In the genomic region with DNA sequence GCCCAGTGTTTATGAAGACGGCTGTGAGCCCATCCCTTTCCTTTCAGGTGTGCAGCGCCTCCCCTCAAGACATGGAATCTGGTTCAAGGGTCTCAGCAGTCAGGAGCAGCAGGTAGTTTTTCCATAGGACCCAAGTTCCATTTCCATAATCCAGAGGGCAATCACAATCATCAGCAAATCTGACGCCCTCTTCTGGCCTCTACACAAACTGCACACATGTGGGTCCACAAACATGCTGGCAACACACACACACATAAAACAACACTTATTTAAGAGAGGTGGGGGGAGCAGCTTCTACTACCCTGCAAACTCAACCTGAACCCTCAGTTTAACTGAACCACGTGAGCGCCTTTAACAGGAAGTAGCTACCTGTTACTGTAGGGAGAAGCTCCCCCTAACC, we compare ENCODE assay signal across 27 mouse cellular contexts. TPM values are rescaled to one million over a fixed set of nuclear protein-coding genes. Genes with fewer than 3 reads are reported as not detected.
DNase-seq lines count a peak whose midpoint lies in the region; ATAC-seq and TF ChIP-seq lines count a peak whose summit lies in the region.
"Had no signal": no experiment of that assay in that cellular context is flagged by ENCODE, and none has a peak within 500 bp of the region (broad histone marks: within the 10 kb centered on the region; RNA-seq: fewer than 3 reads in every experiment).

No protein-coding gene starts in this region.

- H3K9me3 ChIP-seq in liver, embryonic 14.5 days (ENCODE audit: control insufficient read depth, low read length), result no peaks in the 10 kb centered on the region
- H3K9me3 ChIP-seq in liver, embryonic 12.5 days (replicated peaks), result no peaks in the 10 kb centered on the region
- H3K9me3 ChIP-seq in E14TG2a.4 (ENCODE audit: low read length), result no peaks in the 10 kb centered on the region
- H3K9me3 ChIP-seq: embryonic facial prominence, embryonic 12.5 days; heart, embryonic 10.5 days; heart, embryonic 15.5 days; limb, embryonic 10.5 days; limb, embryonic 15.5 days; liver, embryonic 15.5 days; midbrain, embryonic 15.5 days; neural tube, embryonic 12.5 days had no signal

- H3K27me3 ChIP-seq in liver, embryonic 14.5 days (ENCODE audit: control insufficient read depth, insufficient read depth, low read length), result no peaks in the 10 kb centered on the region
- no peaks in the 10 kb centered on the region for H3K27me3 ChIP-seq in liver, embryonic 12.5 days (replicated peaks)
- H3K27me3 ChIP-seq in E14TG2a.4 (ENCODE audit: insufficient read depth, low read length), result no peaks in the 10 kb centered on the region
- H3K27me3 ChIP-seq: embryonic facial prominence, embryonic 12.5 days; heart, embryonic 15.5 days; limb, embryonic 15.5 days; liver, embryonic 15.5 days; midbrain, embryonic 15.5 days; neural tube, embryonic 12.5 days had no signal

- peak overlapping the region; percentile 96 for H3K27ac ChIP-seq in gastrocnemius, adult 2 months
- H3K27ac ChIP-seq in liver, embryonic 14.5 days, result no peak overlapping the region
- no peak overlapping the region for H3K27ac ChIP-seq in liver, embryonic 12.5 days
- H3K27ac ChIP-seq in brown adipose tissue, adult 24 weeks (replicated peaks; ENCODE audit: low read depth, low read length), result peak overlapping the region; percentile 99; the same call in 1 of the 2 replicates
- H3K27ac ChIP-seq: embryonic facial prominence, embryonic 12.5 days; heart, embryonic 10.5 days; heart, embryonic 15.5 days; limb, embryonic 10.5 days; limb, embryonic 15.5 days; liver, embryonic 15.5 days; macrophage; midbrain, embryonic 15.5 days; neural tube, embryonic 12.5 days had no signal

- no peak for TF ChIP-seq EP300 in liver, embryonic 14.5 days (IDR thresholded peaks at IDR 0.05; ENCODE audit: low read depth)

- DNase-seq in gastrocnemius, adult 2 months, result no peak
- no peak for DNase-seq in gastrocnemius, postnatal 14 days
- DNase-seq in liver, embryonic 14.5 days (ENCODE audit: low read depth in 3 of 3, low spot score in 3 of 3), result no peak
- no peak for DNase-seq in left cerebral cortex, adult 18-20 months (ENCODE audit: low spot score in 2 of 2)
- DNase-seq in yolk sac, embryonic 10.5 days (ENCODE audit: low spot score), result no peak
- DNase-seq: adrenal gland, adult 8-10 months; cerebellum, adult 11-12 months; cerebellum, adult 9-11 months; embryo, embryonic 11 days; gastrocnemius, postnatal 10 days; heart, adult 11 months; kidney, adult 11 months; kidney, postnatal 36 days; layer of hippocampus, postnatal 36 days had no signal

- H3K4me1 ChIP-seq in liver, embryonic 14.5 days (replicated peaks; ENCODE audit: control insufficient read depth in 2 of 2, insufficient read depth in 2 of 2, low read length in 1 of 2), result peaks cover 0 to 14% of the 10 kb centered on the region in 2 experiments; a peak in 3 of 4 replicates
- H3K4me1 ChIP-seq in liver, embryonic 12.5 days, result peaks cover 30% of the 10 kb centered on the region
- peaks cover 98% of the 10 kb centered on the region for H3K4me1 ChIP-seq in E14TG2a.4 (replicated peaks; ENCODE audit: low read depth, low read length)
- peaks cover 36% of the 10 kb centered on the region for H3K4me1 ChIP-seq in brown adipose tissue, adult 24 weeks (ENCODE audit: control insufficient read depth, insufficient read depth, insufficient read length, low read length)
- H3K4me1 ChIP-seq: embryonic facial prominence, embryonic 12.5 days; limb, embryonic 10.5 days; neural tube, embryonic 12.5 days had no signal

- H3K9ac ChIP-seq in liver, embryonic 14.5 days (replicated peaks), result no peak overlapping the region
- H3K9ac ChIP-seq in liver, embryonic 12.5 days, result no peak overlapping the region
- H3K9ac ChIP-seq: embryonic facial prominence, embryonic 12.5 days; heart, embryonic 15.5 days; limb, embryonic 15.5 days; liver, embryonic 15.5 days; midbrain, embryonic 15.5 days; neural tube, embryonic 12.5 days had no signal

- intact Hi-C loops in gastrocnemius, adult 2 months (cut with DNase I), result no loop called here
- intact Hi-C loops in gastrocnemius, postnatal 14 days (cut with DNase I; ENCODE audit: low total_unique reads), result no loop called here

- H3K4me2 ChIP-seq in liver, embryonic 14.5 days (ENCODE audit: low read depth), result no peak overlapping the region
- H3K4me2 ChIP-seq in liver, embryonic 12.5 days, result no peak overlapping the region
- H3K4me2 ChIP-seq: embryonic facial prominence, embryonic 12.5 days; heart, embryonic 15.5 days; limb, embryonic 15.5 days; liver, embryonic 15.5 days; midbrain, embryonic 15.5 days; neural tube, embryonic 12.5 days had no signal

- H3K4me3 ChIP-seq in gastrocnemius, adult 2 months, result no peak overlapping the region
- no peak overlapping the region for H3K4me3 ChIP-seq in liver, embryonic 14.5 days (ENCODE audit: insufficient read depth in 1 of 2, low read depth in 2 of 2, low read length in 2 of 2)
- H3K4me3 ChIP-seq in liver, embryonic 12.5 days, result no peak overlapping the region
- H3K4me3 ChIP-seq in E14TG2a.4 (replicated peaks; ENCODE audit: low read length), result no peak overlapping the region; the same call in 1 of the 2 replicates
- H3K4me3 ChIP-seq in brown adipose tissue, adult 24 weeks (ENCODE audit: insufficient read depth, low read depth, low read length), result no peak overlapping the region
- H3K4me3 ChIP-seq: embryonic facial prominence, embryonic 12.5 days; heart, embryonic 10.5 days; heart, embryonic 15.5 days; limb, embryonic 10.5 days; limb, embryonic 15.5 days; liver, embryonic 15.5 days; midbrain, embryonic 15.5 days; neural tube, embryonic 12.5 days had no signal

- H3K36me3 ChIP-seq in liver, embryonic 14.5 days (replicated peaks; ENCODE audit: control insufficient read depth, insufficient read depth, low read depth), result peaks cover 21% of the 10 kb centered on the region
- H3K36me3 ChIP-seq in liver, embryonic 12.5 days, result peaks cover 98% of the 10 kb centered on the region
- H3K36me3 ChIP-seq in E14TG2a.4 (ENCODE audit: insufficient read depth, low read length), result peaks cover 98% of the 10 kb centered on the region

- ATAC-seq in liver, embryonic 14.5 days (ENCODE audit: insufficient read depth), result no peak
- ATAC-seq in liver, embryonic 12.5 days, result no peak
- ATAC-seq: forebrain, embryonic 14.5 days; midbrain, embryonic 15.5 days had no signal

- TF ChIP-seq CTCF in gastrocnemius, adult 2 months (IDR thresholded peaks at IDR 0.05), result no peak
- 0 out of 2 replicates have a peak, but pooled peaks have one; percentile 22 for TF ChIP-seq CTCF in liver, embryonic 14.5 days (IDR thresholded peaks at IDR 0.05; ENCODE audit: low read depth)
- peak; percentile 49 for TF ChIP-seq CTCF in E14TG2a.4 (conservative IDR thresholded peaks at IDR 0.05; ENCODE audit: low read length)

- WGBS in liver, embryonic 14.5 days (ENCODE audit: insufficient replicate concordance), result 88% methylated on average over 5 of the region's 5 CpGs
- WGBS in liver, embryonic 12.5 days (ENCODE audit: insufficient replicate concordance), result 95% methylated on average over 5 of the region's 5 CpGs

RNA-seq across cellular contexts. Expression of a gene that starts 15.8 kb away (rescaled TPM):
- total RNA-seq in gastrocnemius, adult 2 months (2021), result 100 to 1,000 TPM; 289 to 303 TPM
- total RNA-seq in gastrocnemius, postnatal 14 days (2021), result 100 to 1,000 TPM; 305 to 325 TPM
- polyA plus RNA-seq in liver, embryonic 14.5 days (2012; rRNA removed), result 21.7 and 25.9 TPM in 2 replicates
- polyA plus RNA-seq in liver, embryonic 14.5 days (2014; fragmentation: Nextera tagmentation; extraction: Ambion mirVana), result 26.3 and 30.1 TPM in 2 replicates
- 121 and 128 TPM in 2 replicates for polyA plus RNA-seq in liver, embryonic 12.5 days (2016; fragmentation: Nextera tagmentation; extraction: Ambion mirVana)
- 499 and 545 TPM in 2 replicates for polyA plus RNA-seq in brown adipose tissue, adult 24 weeks (2012; ENCODE audit: insufficient read depth, insufficient read length, missing spikeins)
- 1,000 to 10,000 TPM; 1,157 to 1,215 TPM for total RNA-seq in left cerebral cortex, adult 18-20 months (2021)

RNA-seq across cellular contexts. Expression of a gene that starts 30.9 kb away (rescaled TPM):
- 100 to 1,000 TPM; 253 to 325 TPM for total RNA-seq in gastrocnemius, adult 2 months (2021)
- total RNA-seq in gastrocnemius, postnatal 14 days (2021), result 100 to 1,000 TPM; 257 to 459 TPM
- 1.7 and 1.9 TPM in 2 replicates for polyA plus RNA-seq in liver, embryonic 14.5 days (2012; rRNA removed)
- 1.7 and 1.8 TPM in 2 replicates for polyA plus RNA-seq in liver, embryonic 14.5 days (2014; fragmentation: Nextera tagmentation; extraction: Ambion mirVana)
- polyA plus RNA-seq in liver, embryonic 12.5 days (2016; fragmentation: Nextera tagmentation; extraction: Ambion mirVana), result 7.4 TPM in 2 replicates
- polyA plus RNA-seq in brown adipose tissue, adult 24 weeks (2012; ENCODE audit: insufficient read depth, insufficient read length, missing spikeins), result 233 and 423 TPM in 2 replicates
- 10 to 100 TPM; 16.5 to 31.4 TPM for total RNA-seq in left cerebral cortex, adult 18-20 months (2021)

RNA-seq across cellular contexts. Expression of a gene that starts 55.7 kb away (rescaled TPM):
- total RNA-seq in gastrocnemius, adult 2 months (2021), result under 1 TPM; 0.22 to 0.59 TPM
- total RNA-seq in gastrocnemius, postnatal 14 days (2021), result 1 to 10 TPM in 1 of 2 experiments, under 1 TPM in 1; 0.73 to 1.6 TPM
- 2.3 and 2.8 TPM in 2 replicates for polyA plus RNA-seq in liver, embryonic 14.5 days (2012; rRNA removed)
- polyA plus RNA-seq in liver, embryonic 14.5 days (2014; fragmentation: Nextera tagmentation; extraction: Ambion mirVana), result 1.5 and 2.1 TPM in 2 replicates
- 2.0 TPM in 2 replicates for polyA plus RNA-seq in liver, embryonic 12.5 days (2016; fragmentation: Nextera tagmentation; extraction: Ambion mirVana)
- polyA plus RNA-seq in brown adipose tissue, adult 24 weeks (2012; ENCODE audit: insufficient read depth, insufficient read length, missing spikeins), result 2.9 and 6.7 TPM in 2 replicates
- 1 to 10 TPM in 1 of 2 experiments, under 1 TPM in 1; 0.79 to 1.3 TPM for total RNA-seq in left cerebral cortex, adult 18-20 months (2021)

Comparison
In these comparisons a context has a peak if more than half of its experiments do, and no peak if none do; other contexts are left out.
1. H3K27ac ChIP-seq: peak in gastrocnemius, adult 2 months (single experiment) and brown adipose tissue, adult 24 weeks (single experiment); none in liver, embryonic 14.5 days (single experiment) and liver, embryonic 12.5 days (single experiment).
2. RNA of a gene that starts 30.9 kb away (total RNA-seq): 257 to 459 TPM in gastrocnemius, postnatal 14 days and 253 to 325 TPM in gastrocnemius, adult 2 months; 16.5 to 31.4 TPM in left cerebral cortex, adult 18-20 months; every median in the first group is over 4 times any median in the second.